Mouse (Mus musculus) c-Kit-positive CD71-positive TER-119-positive erythroid progenitor cells, embryonic 14.5 days (primary cell): ENCODE measurements at regions not wholly inside any gene's neighbourhood (a gene's known extent, or its start where the extent isn't known, plus 50 kb on each side); places are given as distances from the start of the nearest gene placed in this dataset.

ENCODE experiments used
- DNase-seq: peaks from one replicate; pipeline ENCODE4 v3.0.0-alpha.2; 2013; ENCODE audit warnings: low spot score

DNA sequence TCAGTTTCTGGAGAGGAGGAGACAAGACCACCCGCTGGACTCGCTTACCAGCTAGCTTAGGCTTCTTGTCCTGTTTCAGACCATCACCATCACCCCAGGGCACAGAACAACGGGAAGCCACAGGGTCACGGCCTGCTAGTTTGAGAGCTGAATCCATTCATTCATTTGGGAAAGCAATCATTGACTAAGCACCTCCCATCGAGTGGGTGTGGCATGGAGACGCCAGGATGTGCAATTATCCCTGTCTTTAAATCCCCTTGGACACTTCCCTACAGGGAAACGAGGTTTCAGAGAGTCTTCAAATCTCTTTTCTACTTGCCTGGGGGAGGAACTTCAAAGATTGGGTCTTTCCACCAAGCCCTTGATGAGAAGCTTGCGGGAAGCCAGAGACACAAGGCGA is 108.7 kb downstream of the 2410131K14Rik start:
- DNase-seq: no peak

DNA sequence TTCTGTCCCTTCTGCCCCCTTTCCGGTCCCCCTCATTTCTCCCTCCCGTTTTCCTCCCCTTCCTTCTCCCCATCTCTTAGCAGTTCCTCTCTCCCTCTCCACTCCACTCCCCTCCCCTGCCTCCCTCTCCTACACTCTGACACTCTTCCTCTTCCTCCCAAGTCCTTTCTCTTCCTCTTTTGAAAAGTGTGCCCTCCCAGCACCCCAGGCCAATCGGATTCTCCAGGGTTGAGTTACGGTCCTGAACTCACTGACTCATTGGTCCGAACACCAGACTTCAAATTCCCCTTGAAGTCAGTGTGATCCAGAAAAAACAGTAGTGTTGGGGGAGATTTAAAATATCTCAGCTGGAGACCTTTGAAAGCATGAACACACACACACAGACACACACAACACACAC is 109.1 kb downstream of the 2410131K14Rik start:
- DNase-seq: no peak

DNA sequence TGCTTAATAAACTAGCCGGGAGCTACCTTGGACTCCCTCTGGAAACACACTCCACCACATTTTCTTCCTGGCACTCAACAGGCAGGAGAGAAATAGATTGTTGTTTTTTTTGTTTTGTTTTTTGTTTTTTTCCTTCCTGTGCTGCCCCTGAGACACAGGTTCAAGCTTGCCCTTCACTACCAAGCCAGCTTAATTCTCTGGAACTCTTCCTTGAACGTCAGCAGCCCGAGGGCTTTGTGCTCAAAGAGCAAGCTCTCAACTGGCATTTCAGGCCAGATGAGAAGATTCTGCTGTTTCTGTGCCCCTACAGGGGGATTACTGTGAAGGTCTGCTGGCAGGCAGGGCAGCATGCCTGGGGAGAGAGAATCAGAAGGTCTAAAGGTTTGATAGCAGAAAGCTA is 109.8 kb downstream of the 2410131K14Rik start:
- no peak for DNase-seq

DNA sequence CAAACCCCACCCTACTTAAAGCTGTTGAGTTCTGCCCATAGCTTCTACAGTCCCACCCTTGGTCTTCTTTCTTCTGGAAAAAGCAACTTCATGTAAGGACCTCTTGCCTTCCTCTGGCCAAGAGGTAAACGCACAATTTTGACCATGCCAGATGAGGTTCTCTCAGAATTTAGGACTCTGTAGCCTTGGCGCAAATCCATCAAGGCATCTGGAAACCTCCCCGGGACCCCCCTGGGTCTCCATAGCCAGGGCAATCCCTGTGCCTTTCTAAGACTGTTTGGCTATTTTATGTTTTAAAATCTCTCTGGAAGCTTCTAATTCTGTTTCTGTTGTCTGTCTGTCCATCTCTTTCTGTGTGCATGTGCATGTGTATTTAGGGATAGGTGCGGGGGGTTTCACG is 110.3 kb downstream of the 2410131K14Rik start:
- DNase-seq: no peak

DNA sequence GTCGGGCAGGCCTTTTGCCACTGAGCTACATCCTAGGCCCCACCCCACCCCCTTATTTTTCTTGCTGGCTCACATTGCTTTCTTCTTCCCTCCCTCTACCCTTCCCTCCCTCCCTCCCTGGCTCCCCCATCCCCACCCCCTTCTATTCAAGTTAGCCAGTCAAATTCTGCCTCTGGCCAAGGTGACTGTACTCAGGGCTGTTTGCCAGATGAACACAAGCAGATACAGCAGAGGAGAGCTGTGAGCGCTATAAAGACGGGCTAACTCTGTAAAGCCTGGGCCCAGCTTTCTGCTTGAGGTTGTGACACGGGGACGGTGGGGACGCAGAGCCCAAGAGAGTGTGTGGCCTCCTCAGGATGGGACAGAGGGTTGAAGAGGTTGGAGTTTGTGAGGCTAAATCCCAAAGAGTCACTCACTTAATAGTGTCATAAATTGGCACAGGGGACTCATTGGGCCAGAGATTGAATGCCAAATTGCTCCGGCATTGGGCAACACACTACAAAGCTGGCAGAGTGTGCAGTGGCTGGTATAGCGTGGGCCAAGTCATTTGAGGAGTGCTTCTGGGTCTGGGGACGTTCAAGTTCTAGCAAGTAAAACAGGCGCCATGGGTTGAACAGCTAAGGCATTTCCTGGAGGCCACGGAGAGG is 110.8 kb downstream of the 2410131K14Rik start:
- DNase-seq: no peak

DNA sequence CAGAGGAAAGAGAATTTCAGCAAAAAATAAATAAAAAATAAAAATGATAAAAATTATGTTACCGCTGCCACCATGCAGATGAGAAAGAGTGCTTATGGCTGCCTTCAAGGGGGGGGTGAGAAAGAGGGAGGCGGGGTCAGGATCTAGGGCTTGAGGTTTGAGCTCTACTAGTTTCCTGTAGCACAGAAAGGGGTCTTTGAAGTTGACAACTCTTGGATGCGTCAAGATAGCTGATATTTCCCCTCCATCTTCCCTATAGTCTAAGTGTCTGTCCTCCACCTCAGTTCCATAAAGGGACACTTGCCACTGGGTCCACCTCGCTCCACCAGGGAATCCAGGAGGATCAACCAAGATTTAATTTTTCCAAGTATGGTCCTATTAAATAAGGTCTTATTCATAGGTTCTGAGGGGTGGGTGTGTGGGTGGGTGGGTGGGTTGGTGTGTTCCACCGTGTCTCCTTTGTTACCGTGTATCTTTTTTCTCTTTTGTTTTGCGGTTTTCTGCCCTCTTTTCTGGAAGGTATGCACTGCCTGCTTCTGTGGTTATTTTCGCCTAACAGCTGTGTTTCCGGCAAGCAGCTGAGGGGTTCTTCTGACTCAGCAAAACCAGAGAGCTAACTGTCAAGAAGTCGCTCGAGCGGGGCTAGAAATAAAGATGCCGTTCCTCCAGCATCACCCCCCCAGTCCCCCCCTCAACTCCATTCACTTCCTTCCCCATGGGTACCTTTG is 114.8 kb downstream of the 2410131K14Rik start:
- DNase-seq: no peak

DNA sequence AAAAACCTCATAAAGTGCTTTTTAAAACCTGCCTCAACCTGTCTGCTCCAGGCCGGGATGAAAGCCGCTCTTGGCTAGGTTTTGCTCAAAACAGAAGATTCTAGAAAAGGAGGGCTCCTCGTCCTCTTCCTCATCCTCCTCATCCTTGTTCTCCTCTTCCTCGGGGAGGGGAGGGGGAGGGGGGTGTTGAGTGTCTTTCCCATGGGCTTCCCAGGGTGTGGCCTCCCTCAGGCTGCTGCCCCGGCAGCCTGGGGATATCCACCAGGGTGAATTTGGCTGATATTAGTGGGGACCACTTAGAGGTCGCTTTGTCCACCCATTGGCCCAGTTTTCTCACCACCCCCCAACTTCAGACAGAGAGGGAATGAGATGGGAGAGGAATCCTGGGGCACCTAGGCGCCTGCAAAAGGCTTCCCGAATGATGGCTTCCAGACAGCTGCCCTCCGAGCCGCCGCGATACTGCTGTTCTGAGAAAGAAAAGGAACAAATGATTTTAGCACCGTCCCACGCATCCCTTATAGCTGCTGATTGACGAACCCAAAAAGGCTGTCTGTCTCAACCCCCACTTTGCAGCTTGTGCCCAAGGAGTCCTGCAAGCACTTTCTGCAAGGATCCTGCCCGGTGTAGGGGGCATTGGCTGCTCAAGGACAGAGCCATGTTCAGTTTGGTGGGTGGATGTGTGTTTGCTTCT is 115.5 kb downstream of the 2410131K14Rik start:
- DNase-seq: no peak

DNA sequence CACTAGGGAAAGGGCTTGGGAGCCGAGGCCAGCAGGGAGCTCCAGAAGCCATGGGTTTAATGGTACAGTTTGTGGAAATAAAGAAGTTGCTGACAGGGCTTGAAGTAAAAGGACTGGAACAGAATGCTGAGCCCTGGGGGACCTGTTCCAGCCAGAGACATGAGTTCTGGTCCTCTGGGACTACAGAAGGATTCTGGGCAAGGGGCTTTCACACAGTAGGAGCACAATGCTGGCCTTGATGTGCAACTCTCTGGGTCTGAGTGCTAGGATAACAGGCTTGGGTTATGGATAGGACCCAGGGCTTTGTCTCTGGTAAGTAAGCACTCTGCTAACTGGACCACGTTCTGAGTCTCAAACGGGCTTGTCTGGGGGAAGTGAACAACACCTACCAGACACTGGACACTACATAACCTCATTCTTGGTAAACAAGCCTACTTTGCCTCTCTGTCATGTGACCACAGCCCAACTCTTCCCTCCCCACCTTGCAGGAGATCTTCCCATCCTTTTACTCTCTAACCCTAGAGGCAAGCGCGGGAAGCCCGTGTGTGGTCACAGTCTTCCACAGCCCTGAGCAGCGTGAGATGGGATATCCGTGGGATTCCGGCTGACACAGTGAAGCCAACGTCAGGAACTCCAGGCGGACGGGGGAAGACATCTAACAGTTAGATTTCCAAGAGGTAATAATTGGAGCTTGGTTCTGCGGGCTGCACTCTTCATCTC is 116.3 kb downstream of the 2410131K14Rik start:
- DNase-seq: no peak

DNA sequence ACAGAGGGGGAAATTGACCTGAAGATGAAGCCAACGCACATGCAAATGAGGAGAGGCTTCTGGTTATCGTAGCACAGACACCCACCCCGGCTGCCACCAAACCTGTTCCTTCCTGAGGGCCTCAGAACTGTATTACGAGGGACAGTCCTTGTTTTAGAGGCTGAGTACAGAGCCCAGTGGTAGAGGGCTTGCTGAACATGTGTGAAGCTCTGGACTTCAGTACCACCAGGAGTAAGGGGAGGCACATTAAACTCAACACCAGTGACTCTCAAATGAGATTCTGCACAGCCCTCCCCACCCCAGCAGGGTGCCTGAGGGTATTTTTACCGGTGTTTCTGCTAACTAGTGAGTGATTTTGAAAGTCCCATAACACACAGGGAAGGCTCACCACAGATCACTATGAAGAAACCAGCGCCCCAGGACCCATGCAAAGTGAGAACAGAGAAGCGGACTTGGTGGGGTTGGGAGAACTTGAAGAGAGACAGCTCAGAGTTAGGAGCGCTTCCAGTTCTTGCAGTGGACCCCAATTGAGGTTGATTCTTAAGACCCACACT is 116.9 kb downstream of the 2410131K14Rik start:
- DNase-seq: no peak

DNA sequence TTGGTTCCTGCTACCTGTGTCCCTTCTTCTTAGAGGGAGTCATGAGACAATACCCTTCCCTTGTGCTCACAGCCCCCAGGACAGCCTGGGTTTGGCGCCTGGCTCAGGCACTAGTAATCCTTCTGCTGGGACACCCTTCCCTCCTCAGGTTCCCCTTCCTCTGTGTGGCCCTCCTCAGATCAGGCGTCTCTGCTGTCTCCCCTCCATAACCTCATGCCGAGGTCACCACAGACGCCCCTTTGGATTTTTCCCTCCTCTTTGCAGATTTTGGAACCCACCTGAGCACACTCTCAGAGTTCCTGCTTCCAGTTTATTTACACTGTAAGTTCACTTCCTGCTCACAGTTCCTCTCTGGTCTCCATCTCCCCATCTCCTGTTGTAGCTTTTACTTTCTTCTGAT is 117.7 kb downstream of the 2410131K14Rik start:
- no peak for DNase-seq

DNA sequence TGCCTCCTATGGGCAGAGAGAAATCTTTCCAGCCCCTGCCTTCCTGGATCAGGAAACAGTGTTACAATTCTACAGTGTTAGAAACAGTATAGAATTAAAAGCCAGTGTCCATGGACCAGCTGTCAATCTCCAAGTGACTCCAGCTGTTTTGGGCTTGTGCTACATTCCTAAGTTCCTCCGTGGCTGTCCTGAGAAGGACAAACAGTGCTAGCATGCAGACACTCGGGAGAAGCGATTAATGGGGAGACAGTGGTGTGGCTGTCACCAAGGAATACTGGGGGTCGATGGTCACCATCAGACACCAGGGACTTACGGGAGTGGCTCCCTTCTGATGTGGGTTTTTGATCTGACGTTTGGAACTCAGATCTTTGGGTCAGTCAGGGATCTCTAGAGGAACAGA is 118.1 kb downstream of the 2410131K14Rik start:
- no peak for DNase-seq

DNA sequence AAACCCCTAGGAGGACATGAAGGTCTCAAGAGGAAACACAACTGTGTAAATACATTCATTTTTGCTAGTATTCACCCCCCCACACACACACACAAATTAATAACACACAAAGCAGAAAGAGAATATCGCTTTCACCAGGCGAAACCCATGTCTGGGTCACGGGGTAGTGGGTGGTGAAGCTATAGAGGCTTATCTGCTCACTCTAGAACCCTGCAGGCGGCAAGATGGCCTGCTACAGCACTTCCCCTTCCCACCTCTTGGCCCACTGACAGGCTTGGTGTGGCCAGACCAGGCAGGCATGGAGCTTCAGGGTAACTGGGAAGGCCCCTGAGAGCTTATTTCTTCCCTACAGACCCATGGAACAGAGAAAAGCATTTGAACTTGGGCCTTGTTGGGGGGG is 119.6 kb downstream of the 2410131K14Rik start:
- no peak for DNase-seq

DNA sequence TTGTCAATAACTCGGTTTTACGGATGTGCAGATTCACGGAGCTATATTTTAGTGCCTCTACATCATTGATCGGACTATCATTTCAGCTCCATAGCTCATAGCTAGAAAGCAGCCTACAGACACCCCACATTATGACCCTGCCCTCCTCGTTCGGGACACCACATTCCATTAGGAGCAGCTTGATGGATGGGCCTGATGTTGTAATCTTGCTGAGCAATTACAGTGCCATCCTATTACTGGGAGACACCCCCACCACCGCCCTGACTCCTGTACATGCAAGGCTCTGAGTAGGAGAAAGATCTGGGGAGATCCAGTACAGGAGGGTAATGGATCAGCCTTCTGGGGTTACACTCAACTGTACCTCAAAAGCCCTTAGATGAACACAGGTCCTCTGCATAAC is 120.2 kb downstream of the 2410131K14Rik start:
- DNase-seq: no peak

DNA sequence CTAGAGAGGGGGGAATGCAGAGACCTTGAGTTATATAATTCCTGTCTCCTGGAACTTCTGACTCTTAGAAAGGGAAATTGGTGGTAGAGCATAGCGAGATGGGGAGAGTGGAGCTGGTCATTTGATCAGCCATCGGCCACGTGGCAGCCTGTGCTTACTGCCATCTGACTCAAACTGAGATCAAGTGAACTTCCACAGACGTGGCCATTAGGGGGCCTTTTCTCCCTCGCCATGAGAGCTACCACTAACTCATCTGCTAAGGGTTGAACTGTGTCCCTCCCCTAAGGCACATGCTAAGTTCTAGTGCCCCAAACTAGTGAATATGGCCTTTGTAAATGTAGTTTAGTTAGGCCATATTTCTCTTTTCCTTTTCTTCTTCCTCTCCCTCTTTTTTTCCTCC is 120.6 kb downstream of the 2410131K14Rik start:
- DNase-seq: no peak

DNA sequence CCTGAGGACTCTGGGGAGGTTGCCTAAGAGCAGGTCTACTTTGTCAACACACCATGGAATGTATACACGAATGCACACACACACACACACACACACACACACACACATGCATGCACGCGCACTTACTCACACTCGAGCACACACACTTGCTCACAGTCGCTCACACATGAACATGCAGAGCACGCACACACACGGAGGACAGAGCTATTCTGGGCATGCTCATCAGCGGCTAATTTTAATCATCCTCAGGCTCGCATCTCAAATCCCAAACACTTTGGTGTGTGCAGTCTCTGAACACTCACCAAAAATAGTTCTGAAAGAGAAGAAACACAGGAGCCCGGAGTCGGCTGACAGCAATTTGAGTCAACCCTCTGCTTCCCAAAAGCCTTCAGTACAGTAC is 122.0 kb downstream of the 2410131K14Rik start:
- no peak for DNase-seq

DNA sequence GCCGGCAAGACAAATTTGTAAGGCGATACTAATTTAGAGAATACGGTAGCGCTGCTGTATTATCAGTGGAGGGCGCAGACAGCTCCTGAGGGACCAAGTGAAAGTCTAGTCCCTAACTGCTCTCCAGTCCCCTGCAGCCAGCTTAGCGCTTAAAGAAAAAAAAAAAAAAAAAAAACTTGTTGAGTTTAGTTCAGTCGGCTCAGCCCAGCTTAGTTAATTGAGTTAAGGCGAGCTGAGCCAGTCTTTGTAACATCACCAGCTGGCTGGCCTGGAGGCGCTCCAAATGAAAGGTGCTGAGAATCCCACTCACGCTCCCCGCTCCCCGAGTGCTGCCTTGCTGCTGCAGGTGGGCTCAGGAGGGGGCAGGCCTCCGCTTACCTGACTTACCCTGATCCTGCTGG is 128.6 kb downstream of the 2410131K14Rik start:
- no peak for DNase-seq

DNA sequence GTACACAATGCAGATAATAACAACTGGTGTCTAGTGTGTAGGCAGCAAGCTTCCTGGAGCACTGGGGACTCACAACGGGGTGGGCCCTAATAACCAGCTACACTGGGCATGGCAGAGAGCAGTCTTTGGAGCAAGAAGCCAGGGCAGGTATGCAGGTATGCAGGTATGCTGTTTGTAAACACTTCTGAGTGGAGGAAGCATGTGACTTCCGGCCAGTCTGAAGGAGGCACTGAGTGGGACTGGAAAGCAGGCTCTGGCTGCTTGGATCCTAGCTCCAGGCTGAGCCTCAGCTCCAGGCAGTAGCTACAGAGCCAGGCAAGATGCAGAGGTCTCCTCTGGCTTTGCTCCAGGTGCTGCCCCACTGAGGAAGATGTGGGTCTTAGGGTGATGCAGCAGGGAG is 129.9 kb downstream of the 2410131K14Rik start:
- no peak for DNase-seq

DNA sequence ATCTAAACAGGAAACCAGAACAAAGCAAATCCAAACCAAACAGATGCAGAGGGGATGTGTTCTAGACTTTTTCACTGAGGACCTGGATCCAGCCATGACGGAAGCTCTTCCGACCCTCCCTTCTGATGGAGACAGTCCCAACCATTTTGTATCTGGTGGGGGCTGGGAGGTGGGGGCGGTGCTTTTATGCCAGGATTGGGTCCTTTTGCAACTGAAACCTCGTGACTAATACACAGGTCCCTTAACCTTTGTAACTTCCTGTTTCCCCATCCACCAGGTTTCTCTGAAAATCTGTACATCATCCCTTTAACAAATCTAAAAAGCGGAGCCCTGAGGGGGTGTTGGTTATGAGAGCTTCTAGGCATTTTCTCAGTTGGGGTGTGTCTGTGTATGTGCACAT is 130.9 kb downstream of the 2410131K14Rik start:
- DNase-seq: no peak

DNA sequence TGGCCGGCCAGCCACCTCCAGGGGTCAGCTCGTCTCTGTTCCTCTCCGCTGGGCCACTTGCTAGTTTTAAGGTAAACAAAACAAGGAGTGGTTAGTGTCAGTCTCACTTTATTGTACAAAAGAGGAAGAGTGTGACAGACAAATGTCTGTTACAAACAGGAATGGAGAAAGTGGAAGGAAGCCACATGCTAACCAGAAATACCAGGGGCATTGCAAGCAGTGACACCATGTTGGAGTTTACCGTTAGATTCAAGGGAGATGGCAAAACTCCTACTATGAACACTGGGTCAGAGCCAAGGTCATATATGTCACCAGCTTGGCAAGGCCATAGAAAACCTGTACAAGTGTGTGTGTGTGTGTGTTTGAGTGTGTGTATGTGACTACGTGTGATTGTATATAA is 131.5 kb downstream of the 2410131K14Rik start:
- no peak for DNase-seq

DNA sequence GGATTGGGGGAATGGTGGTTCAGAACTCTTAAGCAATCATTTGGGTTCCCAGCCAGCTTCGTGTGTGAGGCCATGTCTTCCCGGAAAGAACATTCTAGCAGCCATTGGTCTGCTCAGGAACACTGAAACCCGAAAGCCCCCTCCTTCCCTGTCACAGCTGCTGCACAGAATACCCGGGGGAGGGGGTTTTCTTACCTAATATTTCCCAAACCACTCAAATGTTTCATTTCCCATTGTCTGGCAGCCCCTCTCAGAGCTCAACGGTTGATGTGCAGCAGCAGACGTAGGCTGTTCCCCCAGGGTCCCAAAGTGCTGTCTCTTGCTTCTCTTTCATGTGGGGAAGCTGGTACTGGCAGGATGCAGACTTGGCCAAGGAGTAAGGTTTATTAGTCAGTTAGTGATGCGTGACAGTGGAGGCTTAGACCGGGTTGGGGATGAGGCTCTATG is 132.4 kb downstream of the 2410131K14Rik start:
- no peak for DNase-seq

DNA sequence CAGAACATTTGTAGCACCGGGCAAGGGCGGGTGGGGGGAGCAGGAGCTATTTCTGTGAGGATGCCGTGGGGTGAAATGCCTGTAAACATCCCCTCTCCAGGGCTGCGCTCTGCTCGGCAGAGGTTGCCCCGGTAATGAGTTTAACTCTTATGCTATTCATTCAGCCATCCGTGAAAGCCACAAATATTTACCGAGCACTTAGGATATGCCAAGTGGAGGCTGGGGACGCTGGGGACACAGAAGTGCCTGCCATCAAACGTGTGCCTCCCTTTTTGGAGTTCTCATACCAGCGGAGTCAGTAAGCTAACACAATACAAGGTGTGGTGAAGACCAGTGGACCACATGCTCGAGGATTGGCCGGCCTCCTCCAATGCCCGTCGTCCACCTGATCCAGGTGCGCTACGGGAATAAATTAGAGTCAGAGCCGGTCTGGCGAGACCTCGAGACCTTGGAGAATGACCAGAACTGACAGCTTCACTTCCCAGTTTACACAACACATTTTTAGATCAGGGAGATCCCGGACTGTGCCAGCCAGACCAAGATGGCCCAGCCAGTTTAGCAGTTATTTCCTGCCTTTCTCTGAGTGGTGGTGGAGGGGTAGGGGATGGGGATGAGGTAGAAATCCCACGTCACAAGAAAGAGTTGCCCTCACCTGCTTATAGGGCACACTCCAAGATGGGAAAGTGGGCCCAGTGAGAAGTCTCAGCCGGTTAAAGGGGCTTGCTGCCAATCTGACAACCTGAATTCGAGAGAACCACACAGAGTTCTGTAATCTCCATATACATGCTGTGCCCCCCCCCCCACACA is 134.4 kb downstream of the 2410131K14Rik start:
- no peak for DNase-seq

DNA sequence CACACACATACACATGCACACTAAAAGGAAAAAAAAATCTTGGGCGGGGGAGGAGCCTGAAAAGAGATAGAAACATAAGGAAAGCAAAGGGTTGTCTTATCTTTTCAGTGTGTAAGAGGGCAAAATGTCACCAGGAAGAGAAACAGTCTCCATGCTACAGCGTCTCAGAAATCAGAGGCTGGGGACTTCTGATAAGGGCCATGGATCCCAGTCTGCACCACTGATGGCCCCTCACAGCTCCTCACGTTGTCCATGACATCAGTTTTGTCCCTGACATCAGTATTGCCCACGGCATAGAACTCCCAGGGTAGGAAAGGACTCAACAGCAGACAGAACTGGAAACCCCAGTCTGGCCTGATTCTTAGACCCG is 135.0 kb downstream of the 2410131K14Rik start:
- no peak for DNase-seq
